Mouse (Mus musculus) hindbrain, postnatal 0 days (tissue): ENCODE data around the gene Yaf2. TPM values are rescaled to one million over a fixed set of nuclear protein-coding genes. Genes with fewer than 3 reads are reported as not detected.
"Not testable (repeated sequence)": the region's sequence is repeated elsewhere in the genome, so short reads cannot be mapped to it uniquely, and the experiment has no call there.

Source experiments
- ATAC-seq: fragments of 200-750 bp; cut with Nextera tagmentation; 2 replicates; pipeline ENCODE4 v1.8.0; 2017; ENCODE audit warnings: mild to moderate bottlenecking, moderate TSS enrichment, moderate library complexity
- DNase-seq: peaks from one replicate; pipeline ENCODE4 v3.0.0-alpha.2; 2015; ENCODE audit warnings: low spot score
- H3K27ac ChIP-seq: fragments of 300-500 bp; sonication (generic); 2 replicates; pipeline ENCODE4 v1.5.1; 2014; ENCODE audit warnings: mild to moderate bottlenecking
- H3K27me3 ChIP-seq: fragments of 300-500 bp; sonication (generic); 2 replicates; pipeline ENCODE4 v1.6.1; 2014; ENCODE audit warnings: low read length, mixed read lengths; ENCODE audit not compliant: insufficient read depth
- H3K36me3 ChIP-seq: fragments of 300-500 bp; sonication (generic); 2 replicates; pipeline ENCODE4 v1.6.1; 2014; ENCODE audit warnings: low read length, mixed read lengths; ENCODE audit not compliant: insufficient read depth
- H3K4me1 ChIP-seq: fragments of 300-500 bp; sonication (generic); 2 replicates; pipeline ENCODE4 v1.6.1; 2014; ENCODE audit warnings: antibody characterized with exemption, low read length, mixed read lengths; ENCODE audit not compliant: insufficient read depth
- H3K4me2 ChIP-seq: fragments of 300-500 bp; sonication (generic); 2 replicates; pipeline ENCODE4 v1.6.1; 2014; ENCODE audit warnings: low read depth, mild to moderate bottlenecking, low read length, moderate library complexity, mixed read lengths
- H3K4me3 ChIP-seq: fragments of 300-500 bp; sonication (generic); 2 replicates; pipeline ENCODE4 v1.5.1; 2014; ENCODE audit warnings: low read length
- H3K9ac ChIP-seq: fragments of 300-500 bp; sonication (generic); replicated peaks from 2 replicates; pipeline ENCODE4 v1.6.1; 2014; ENCODE audit warnings: mild to moderate bottlenecking, low read length, moderate library complexity, mixed read lengths
- H3K9me3 ChIP-seq: fragments of 300-500 bp; sonication (generic); 2 replicates; pipeline ENCODE4 v1.6.1; 2016; ENCODE audit warnings: low read length, mixed read lengths
- CTCF ChIP-seq: IDR thresholded peaks from 2 replicates; pipeline ENCODE4 v1.5.1; 2016; ENCODE audit warnings: antibody characterized with exemption, control low read depth, low read depth
- WGBS: fragments of 180-500 bp; shearing (Covaris S2); extraction: QIAGEN DNeasy Blood & Tissue Kit; methylation state at CpG from one replicate; pipeline ENCODE4 v1.1.7; 2014; 5-methylcytosine and 5-hydroxymethylcytosine counted together
- polyA plus RNA-seq: library from polyadenylated mRNA; unstranded; fragments of >200 nt; fragmentation: Nextera tagmentation; extraction: Ambion mirVana; gene quantifications from 2 replicates; pipeline ENCODE4 v1.2.1, GENCODE M21; 2015
- total RNA-seq: library from RNA; depleted of rRNA; stranded (reverse); fragments of >200 nt; gene quantifications from 2 replicates; pipeline ENCODE4 v1.2.3, GENCODE M21; 2014; rRNA removed

The Yaf2 gene
- 79.9 and 80.1 TPM in 2 replicates for total RNA-seq
- 148 and 158 TPM in 2 replicates for polyA plus RNA-seq

DNA sequence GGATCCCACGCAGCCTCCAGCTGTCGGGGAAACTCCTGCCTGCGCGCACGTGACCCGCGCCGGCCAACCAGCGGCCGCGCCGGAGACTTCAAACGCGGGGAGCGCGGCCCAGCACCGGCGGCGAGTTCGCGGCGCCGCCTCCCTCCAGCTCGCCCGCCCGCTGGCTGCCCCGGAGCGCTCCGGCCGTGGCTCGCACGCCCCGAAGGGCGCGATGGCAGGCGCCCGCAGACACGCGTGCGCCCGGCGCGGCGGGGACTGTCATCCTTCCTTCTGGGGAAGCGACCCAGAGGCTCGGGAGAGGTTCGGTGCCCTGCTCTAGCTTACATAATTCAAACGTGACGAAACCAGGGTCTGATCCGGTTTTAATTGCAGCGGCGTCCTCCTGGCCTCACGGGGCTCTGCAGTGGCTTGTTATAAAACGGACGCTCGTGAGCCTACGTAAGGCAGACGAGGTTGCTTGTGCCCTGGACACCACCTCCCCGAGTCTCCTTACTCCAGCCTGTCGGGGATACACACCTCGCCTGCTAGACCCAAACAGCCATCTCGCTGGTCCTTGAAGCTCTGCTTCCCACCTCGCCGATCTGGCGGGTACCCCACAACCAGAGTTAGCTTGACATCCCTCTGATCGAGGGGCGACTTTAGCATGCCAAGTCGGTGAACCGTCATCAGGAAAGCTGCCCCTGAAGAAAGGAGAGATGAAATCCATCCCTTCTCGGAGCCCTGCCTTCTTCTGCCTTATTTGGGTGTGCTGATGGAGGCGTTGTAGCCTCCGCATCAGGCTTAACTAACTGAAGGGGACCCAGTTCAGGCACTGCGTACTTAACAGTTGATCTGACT, at the start of gene Yaf2:
Gene Yaf2 (minus strand): TSS at position 11 of the 837 bp plus-strand sequence.
- TF ChIP-seq CTCF: no peak
- under 1% methylated on average over 67 of the region's 73 CpGs for WGBS

GRCm38 (mm10) chr15:93381337-93381736, 44.6 kb upstream of the Yaf2 start:
- Histone ChIP-seq H3K9ac (no peak overlapping the region), H3K4me2 (no peak overlapping the region), H3K4me3 (no peak overlapping the region), H3K36me3 (peaks cover 10% of the 10 kb centered on the region), H3K9me3 (no peaks in the 10 kb centered on the region), H3K4me1 (no peaks in the 10 kb centered on the region), H3K27me3 (no peaks in the 10 kb centered on the region), H3K27ac (no peak overlapping the region)
- no peak for TF ChIP-seq CTCF
- DNase-seq (no peak), ATAC-seq (no peak)
- 70% methylated on average over 5 of the region's 5 CpGs for WGBS

More for the DNA sequence above, at the start of gene Yaf2:
- no peaks in the 10 kb centered on the region for H3K9me3 ChIP-seq
- H3K4me2 ChIP-seq: peak within 1 kb of the TSS; percentile 83
- DNase-seq (peak; percentile 95), ATAC-seq (peak; percentile 94)
- H3K4me3 ChIP-seq: peak within 1 kb of the TSS; percentile 94
- H3K9ac ChIP-seq: peak within 1 kb of the TSS; percentile 95
- H3K4me1 ChIP-seq: no peaks in the 10 kb centered on the region; the same call in 1 of the 2 replicates
- peak within 1 kb of the TSS; percentile 96 for H3K27ac ChIP-seq
- H3K36me3 ChIP-seq: no peaks in the 10 kb centered on the region
- H3K27me3 ChIP-seq: no peaks in the 10 kb centered on the region

GRCm38 (mm10) chr15:93379177-93379576, 42.4 kb upstream of the Yaf2 start:
- 74% methylated on average over 3 of the region's 3 CpGs for WGBS
- H3K9me3 ChIP-seq: no peaks in the 10 kb centered on the region
- H3K27me3 ChIP-seq: no peaks in the 10 kb centered on the region
- TF ChIP-seq CTCF: peak; percentile 35; the same call in 1 of the 2 replicates
- H3K4me2 ChIP-seq: no peak overlapping the region
- H3K4me1 ChIP-seq: no peaks in the 10 kb centered on the region
- H3K4me3 ChIP-seq: no peak overlapping the region
- DNase-seq (no peak), ATAC-seq (no peak)
- no peak overlapping the region for H3K27ac ChIP-seq
- H3K36me3 ChIP-seq: no peaks in the 10 kb centered on the region
- H3K9ac ChIP-seq: no peak overlapping the region

DNA sequence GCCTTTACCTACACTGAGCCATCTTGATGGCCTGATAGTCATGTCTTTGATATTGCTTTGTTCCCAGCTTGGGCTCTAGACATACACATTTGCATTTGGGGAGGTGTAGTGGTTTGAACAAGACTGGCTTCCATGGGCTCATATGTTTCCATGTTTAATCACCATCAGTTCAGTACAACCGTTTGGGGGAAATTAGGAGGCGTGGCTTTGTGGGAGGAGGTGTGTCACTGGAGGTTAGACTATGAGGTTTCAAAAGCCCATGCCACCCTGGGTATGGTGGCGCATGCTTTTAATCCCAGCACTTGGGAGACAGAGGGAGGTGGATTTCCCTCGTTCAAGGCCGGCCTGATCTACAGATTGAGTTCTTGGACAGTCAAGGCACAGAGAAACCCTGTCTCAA, 39.0 kb upstream of the Yaf2 start:
- H3K27ac ChIP-seq: no peak overlapping the region
- no peak overlapping the region for H3K9ac ChIP-seq
- H3K9me3 ChIP-seq: no peaks in the 10 kb centered on the region
- H3K4me1 ChIP-seq: no peaks in the 10 kb centered on the region
- no peak for ATAC-seq
- 96% methylated on average over 5 of the region's 5 CpGs for WGBS
- H3K36me3 ChIP-seq: no peaks in the 10 kb centered on the region
- no peak for DNase-seq
- no peak overlapping the region for H3K4me2 ChIP-seq
- TF ChIP-seq CTCF: no peak
- H3K4me3 ChIP-seq: no peak overlapping the region
- H3K27me3 ChIP-seq: no peaks in the 10 kb centered on the region

DNA sequence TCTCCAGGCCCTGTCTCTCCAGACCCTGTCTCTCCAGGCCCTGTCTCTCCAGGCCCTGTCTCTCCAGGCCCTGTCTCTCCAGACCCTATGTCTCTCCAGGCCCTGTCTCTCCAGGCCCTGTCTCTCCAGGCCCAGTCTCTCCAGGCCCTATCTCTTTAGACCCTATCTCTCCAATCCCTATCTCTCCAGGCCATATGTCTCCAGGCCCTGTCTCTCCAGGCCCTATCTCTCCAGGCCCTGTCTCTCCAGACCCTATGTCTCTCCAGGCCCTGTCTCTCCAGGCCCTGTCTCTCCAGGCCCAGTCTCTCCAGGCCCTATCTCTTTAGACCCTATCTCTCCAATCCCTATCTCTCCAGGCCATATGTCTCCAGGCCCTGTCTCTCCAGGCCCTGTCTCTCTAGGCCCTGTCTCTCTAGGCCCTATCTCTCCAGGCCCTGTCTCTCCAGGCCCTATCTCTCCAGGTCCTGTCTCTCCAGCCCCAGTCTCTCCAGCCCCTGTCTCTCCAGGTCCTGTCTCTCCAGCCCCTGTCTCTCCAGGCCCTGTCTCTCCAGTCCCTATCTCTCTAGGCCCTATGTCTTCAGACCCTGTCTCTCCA, 35.9 kb upstream of the Yaf2 start:
- H3K36me3 ChIP-seq, ATAC-seq, H3K4me1 ChIP-seq, H3K9ac ChIP-seq, DNase-seq, H3K27me3 ChIP-seq, H3K4me3 ChIP-seq, H3K27ac ChIP-seq, H3K9me3 ChIP-seq, H3K4me2 ChIP-seq: not testable (repeated sequence)

- Histone ChIP-seq H3K27me3 (no peaks in the 10 kb centered on the region), H3K4me1 (no peaks in the 10 kb centered on the region), H3K4me3 (no peak overlapping the region), H3K36me3 (no peaks in the 10 kb centered on the region), H3K9me3 (no peaks in the 10 kb centered on the region), H3K4me2 (no peak overlapping the region), H3K27ac (no peak overlapping the region), H3K9ac (no peak overlapping the region)
- 81% methylated on average over 2 of the region's 2 CpGs for WGBS
- ATAC-seq (no peak), DNase-seq (no peak)
- peak; percentile 17 for TF ChIP-seq CTCF
Observed at GRCm38 (mm10) chr15:93371838-93372237, 35.1 kb upstream of the Yaf2 start.

DNA sequence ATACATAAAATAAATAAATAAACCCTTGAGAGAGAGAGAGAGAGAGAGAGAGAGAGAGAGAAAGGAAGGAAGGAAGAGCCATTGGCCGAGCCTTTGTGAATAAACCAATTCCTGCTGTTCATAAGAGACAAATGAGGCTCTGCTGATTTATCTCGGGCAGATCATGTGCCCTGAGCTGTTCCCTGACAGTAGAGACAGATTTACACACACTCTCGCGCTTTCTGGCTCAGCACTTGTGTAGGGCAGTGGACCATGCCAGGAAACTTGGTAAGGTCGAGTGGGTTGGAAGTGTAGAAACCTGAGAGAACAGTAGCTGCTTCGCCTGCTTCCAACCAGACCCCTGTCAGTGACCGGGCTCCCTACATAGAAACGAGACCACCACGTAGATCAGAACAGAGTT, 31.8 kb upstream of the Yaf2 start:
- H3K4me3 ChIP-seq: no peak overlapping the region
- no peak overlapping the region for H3K27ac ChIP-seq
- H3K27me3 ChIP-seq: no peaks in the 10 kb centered on the region
- no peak overlapping the region for H3K9ac ChIP-seq
- DNase-seq (no peak), ATAC-seq (no peak)
- no peaks in the 10 kb centered on the region for H3K9me3 ChIP-seq
- H3K36me3 ChIP-seq: no peaks in the 10 kb centered on the region
- H3K4me1 ChIP-seq: no peaks in the 10 kb centered on the region
- no peak for TF ChIP-seq CTCF
- 68% methylated on average over 9 of the region's 9 CpGs for WGBS
- H3K4me2 ChIP-seq: no peak overlapping the region
